Mouse (Mus musculus): ENCODE data around the gene Trim69.

Trim69 gene

GRCm38 (mm10) chr2:122151221-122151620 is 9.3 kb upstream of the Trim69 start:
- in situ Hi-C loops (cut with MboI; ENCODE audit: unreplicated experiment in 2 of 2): loop anchor here (5.0 kb wide), 1 partner anchor 34 kb away; the partner anchor contains the start of gene Spg11 (in 2 of the 2)

GRCm38 (mm10) chr2:122152850-122153249 is 7.7 kb upstream of the Trim69 start:
- in situ Hi-C loops (cut with MboI; ENCODE audit: unreplicated experiment in 2 of 2): loop anchor here (5.0 kb wide), 1 partner anchor 36 kb away; the partner anchor contains the start of gene Spg11 (in 2 of the 2)

- in situ Hi-C loops (cut with MboI; ENCODE audit: unreplicated experiment in 2 of 2): loop anchor here (5.0 kb wide), 1 partner anchor 37 kb away; the partner anchor contains the start of gene Spg11 (in 2 of the 2)
Observed at GRCm38 (mm10) chr2:122153681-122154365, 6.7 kb upstream of the Trim69 start.

DNA sequence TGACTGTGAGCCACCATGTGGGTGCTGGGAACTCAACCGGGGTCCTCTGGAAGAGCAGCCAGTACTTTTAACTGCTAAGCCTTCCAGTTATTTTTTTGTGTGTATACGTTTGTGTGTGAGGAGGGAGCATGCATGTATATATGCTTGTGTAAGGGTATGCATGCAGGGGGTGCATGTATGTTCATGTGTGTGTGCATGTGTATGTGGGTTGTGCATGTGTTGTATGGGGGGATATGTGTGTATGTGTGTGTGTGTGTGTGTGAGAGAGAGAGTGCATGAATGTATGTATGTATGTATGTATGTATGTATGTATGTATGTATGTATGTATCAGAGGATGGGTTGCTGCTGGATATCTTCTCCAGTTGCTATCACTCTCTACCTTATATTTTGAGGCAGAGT is 6.0 kb upstream of the Trim69 start:
- in situ Hi-C loops (cut with MboI; ENCODE audit: unreplicated experiment in 2 of 2): loop anchor here (5.0 kb wide), 1 partner anchor 37 kb away; the partner anchor contains the start of gene Spg11 (in 2 of the 2)

DNA sequence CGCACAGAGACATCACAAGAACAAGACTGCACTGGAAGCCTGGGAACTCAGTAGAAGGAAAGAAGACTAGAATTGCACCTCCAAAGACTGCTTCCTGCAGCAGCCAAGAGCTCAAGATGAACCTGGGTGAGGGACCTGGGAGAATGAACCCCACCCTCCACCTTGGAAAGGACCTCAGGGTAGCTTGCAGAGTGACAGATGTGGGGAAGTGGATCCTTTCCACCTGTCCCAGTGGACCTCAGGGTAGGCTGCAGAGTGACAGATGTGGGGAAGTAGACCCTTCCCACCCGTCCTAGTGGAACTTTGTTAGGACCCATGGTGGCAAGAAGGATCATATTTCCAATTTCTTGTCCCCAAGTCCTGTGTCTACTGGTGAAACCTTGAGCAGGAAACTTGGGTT is 5.2 kb upstream of the Trim69 start:
- in situ Hi-C loops (cut with MboI; ENCODE audit: unreplicated experiment in 2 of 2): no loop called here

DNA sequence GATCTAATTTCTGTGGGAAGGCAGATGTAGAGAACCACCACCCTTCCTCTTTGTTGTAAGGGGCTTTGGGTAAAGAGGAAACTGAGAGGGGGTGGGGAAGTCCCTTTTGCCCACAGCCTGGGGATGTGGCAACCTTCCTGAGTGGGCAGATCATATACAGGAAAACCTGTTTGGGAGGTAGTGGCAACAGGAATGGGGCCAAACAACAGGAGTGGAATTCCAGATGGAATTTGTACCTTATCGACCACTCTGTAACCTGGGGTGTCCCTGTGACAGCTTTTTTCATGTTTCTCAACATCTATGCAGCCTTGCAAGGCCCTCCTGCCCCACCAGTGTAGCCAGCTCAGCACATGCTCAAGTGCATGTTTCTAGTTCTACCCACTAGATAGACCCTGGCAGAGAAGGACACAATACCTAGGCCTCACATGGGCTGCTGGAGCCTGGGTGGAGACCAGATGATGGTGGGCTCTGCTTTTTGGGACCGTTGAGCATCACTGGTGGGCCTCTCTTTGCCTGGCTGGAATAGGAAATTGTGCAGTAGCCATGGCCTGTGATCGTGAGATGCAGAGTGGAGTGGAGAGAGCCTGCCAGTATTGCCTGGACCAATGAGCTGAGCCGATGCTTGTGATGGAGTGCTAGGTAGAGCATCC is 4.3 kb upstream of the Trim69 start:
- in situ Hi-C loops (cut with MboI; ENCODE audit: unreplicated experiment in 2 of 2): no loop called here

DNA sequence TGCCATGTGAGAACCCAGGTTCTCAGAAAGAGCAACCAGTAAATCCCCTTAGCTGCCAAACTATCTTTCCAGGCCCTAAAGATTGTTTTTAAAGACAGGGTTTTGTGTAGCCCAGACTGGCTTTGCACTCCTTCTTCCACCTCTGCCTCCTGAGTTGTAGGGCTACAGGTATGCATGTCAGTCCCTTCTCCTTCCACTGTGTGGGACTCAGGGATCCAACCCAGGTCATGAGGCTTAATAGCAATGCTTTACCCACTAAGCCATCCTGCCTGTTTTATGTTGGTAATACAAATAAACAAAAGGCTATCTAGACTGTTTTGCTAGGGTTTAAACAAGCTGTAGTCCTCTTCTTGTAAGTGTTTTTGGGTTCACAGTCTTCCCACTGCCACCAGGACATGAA is 2.9 kb upstream of the Trim69 start:
- in situ Hi-C loops (cut with MboI; ENCODE audit: unreplicated experiment in 2 of 2): no loop called here

DNA sequence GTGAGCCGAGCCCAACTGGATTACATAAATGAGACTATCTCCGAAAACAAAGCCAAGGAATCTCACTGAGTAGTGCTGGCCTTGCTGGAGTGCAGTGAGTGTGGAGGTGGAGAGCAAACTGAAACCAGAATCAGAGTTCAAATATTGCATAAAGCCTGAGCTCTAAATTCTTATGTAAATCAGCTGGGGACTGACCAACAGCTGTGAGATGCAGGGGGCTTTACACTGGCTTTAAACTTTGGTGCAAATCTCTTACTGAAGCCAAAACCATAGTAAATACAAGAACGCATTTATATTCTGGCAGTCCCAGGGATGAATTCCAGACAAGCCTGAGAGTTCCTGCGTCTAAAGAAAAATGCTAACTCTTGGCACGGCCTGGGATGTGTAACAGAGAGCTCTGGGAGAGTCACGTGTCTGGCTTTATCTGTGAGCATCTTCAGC is 2.1 kb upstream of the Trim69 start:
- in situ Hi-C loops (cut with MboI; ENCODE audit: unreplicated experiment in 2 of 2): no loop called here

DNA sequence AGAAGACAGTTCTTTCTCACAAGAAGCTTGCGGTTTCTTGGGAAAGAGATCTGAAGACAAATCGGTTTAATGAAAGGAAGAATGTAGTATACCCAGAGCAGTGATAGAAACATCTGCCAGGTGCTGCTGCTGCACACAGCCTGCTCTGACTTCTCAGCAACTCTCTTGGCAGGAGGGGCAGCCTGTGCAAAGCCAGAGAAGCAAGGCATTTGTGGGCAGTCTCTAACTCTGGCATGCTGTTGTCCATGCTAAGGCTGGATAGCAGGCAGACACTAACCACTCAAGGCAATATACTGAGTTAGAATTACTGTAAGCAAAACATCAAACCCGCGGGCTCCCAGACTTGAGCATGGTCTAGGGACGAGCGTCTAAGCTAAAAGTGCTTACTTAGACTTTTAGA is 833 bp upstream of the Trim69 start:
- in situ Hi-C loops (cut with MboI; ENCODE audit: unreplicated experiment in 2 of 2): loop anchor here (5.0 kb wide), 1 partner anchor 87 kb away; no protein-coding TSS in a partner anchor

GRCm38 (mm10) chr2:122161542-122161941 is 1.0 kb downstream of the Trim69 start:
- in situ Hi-C loops (cut with MboI; ENCODE audit: unreplicated experiment in 2 of 2): loop anchor here (5.0 kb wide), 1 partner anchor 89 kb away; no protein-coding TSS in a partner anchor

- in situ Hi-C loops (cut with MboI; ENCODE audit: unreplicated experiment in 2 of 2): loop anchor here (5.0 kb wide), 1 partner anchor 90 kb away; no protein-coding TSS in a partner anchor
Observed at GRCm38 (mm10) chr2:122162529-122162928, 2.0 kb downstream of the Trim69 start.

DNA sequence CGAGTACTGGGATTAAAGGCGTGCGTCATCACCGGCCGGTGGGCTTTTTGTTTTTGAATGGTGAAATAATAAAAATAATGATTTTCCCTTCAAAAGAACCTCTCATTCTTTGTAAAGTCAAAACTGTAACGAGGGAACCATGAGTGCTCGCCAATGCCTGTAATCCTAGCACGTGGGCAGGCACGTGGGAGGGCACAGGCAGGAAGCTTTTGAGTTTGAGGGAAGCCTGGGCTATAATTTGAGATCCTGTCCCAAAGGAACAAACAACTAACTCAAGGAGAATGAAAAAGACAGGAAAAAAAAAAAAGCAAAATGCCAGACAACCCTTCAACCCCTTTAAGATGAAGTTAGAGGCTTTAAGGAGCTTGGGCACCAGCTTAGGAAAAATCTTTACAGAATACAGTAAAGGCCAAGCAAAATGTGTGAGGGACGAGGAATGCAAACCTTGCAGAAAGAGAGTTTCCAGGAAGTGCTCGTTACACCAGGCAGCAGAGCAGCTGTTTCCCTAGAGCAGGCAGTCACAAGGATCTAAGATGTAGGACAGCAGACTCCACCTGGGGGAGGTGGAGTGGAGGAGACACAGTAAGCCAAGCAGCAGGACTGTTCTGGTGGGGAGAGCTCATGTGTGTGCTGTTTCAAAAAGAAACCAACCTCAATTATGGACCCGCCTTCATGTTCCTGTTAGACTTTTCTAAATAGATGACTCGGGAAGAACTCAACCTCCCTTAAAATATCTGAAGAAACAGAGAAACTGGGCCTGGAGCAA is 3.1 kb downstream of the Trim69 start:
- in situ Hi-C loops (cut with MboI; ENCODE audit: unreplicated experiment in 2 of 2): loop anchor here (5.0 kb wide), 1 partner anchor 91 kb away; no protein-coding TSS in a partner anchor

- in situ Hi-C loops (cut with MboI; ENCODE audit: unreplicated experiment in 2 of 2): loop anchor here (5.0 kb wide), 1 partner anchor 92 kb away; no protein-coding TSS in a partner anchor
Observed at GRCm38 (mm10) chr2:122164293-122164692, 3.8 kb downstream of the Trim69 start.

DNA sequence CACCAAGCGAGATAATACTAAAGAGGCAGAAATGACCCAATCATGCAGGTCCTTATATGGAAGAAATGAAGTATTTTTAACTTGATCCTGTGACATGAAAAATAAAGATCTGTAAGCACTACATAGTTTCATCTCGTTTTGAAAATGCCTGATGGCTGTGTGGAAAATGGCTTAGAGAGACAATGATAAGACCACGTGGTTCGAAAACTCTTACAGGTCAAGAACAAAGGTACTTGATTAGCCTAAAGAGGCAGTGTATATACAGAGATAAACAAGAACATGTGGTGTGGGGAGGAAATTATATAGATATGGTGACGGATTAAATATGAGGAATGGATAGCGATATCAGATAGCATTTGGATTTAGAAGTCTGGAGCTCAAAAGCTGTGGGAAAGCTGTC is 10.8 kb downstream of the Trim69 start:
- in situ Hi-C loops (cut with MboI; ENCODE audit: unreplicated experiment in 2 of 2): loop anchor here in 1 of 2 experiments (10.0 kb wide), 1 partner anchor 384 kb away; no protein-coding TSS in a partner anchor

GRCm38 (mm10) chr2:122172188-122172587 is 11.7 kb downstream of the Trim69 start:
- in situ Hi-C loops (cut with MboI; ENCODE audit: unreplicated experiment in 2 of 2): loop anchor here in 1 of 2 experiments (10.0 kb wide), 1 partner anchor 383 kb away; no protein-coding TSS in a partner anchor

DNA sequence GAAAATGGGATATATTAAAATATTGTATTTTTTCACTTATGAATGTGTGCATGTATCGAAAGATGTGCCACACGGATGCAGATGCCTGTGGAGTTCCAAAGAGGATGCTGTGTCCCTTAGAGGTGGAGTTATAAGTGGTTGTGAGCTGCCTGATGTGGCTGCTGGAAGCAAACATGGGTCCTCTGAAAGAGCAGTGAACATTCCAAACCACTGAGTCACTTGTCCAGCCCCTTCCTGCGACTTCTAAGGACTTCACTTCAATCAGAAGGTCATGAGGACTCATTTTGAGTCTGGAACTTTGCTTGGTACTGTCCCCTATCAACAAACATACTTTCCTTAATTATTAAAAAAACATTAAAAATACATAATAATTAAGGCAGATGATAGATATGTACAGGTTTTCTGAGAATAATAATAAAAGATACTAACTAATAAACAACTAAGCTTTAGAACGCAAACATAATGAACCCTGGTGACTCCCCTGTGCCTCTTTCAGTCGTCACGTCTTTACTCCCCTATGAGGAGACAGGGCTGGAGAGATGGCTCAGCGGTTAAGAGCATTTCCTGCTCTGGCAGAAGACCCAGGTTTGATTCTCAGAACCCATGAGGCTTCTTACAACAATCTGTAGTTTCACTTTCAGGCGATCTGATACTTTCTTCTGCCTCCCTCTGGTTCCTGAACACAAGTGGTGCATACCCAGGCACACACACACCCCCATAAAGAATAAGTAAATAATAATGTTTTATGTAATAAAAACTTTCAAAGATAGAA is 19.7 kb downstream of the Trim69 start:
- in situ Hi-C loops (cut with MboI; ENCODE audit: unreplicated experiment in 2 of 2): loop anchor here in 1 of 2 experiments (25.0 kb wide), 1 partner anchor 582 kb away; the partner anchor contains the start of gene Sqor

- in situ Hi-C loops (cut with MboI; ENCODE audit: unreplicated experiment in 2 of 2): loop anchor here in 1 of 2 experiments (25.0 kb wide), 1 partner anchor 577 kb away; the partner anchor contains the start of gene Sqor
Observed at GRCm38 (mm10) chr2:122185086-122185485, 24.6 kb downstream of the Trim69 start.

DNA sequence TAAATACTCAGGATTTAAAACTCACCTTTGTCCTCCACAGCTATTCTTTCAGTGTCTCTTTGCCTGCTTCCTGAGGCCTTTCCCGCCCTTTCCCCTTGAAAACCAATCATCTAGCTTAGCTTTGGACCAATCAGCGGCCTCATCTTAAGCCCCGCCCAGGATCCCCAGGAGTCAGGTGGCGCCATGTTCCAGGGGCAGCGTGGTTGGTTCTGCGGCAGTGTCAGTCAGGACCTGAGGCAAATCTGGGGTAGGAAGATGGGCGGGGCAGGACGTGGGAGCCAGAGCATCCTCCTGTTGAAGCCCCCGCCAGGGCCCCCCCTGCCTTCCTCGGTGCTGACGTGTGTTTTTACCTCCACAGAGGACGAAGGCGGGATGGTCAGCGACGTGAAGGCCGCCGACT is 25.6 kb downstream of the Trim69 start, which contains the start of the genes Patl2 and Terb2:
Gene Patl2, minus strand, starts transcription at position 84 of the 400 bp plus-strand sequence.
Gene Terb2, plus strand, starts transcription at position 167 of the 400 bp plus-strand sequence.
- in situ Hi-C loops (cut with MboI; ENCODE audit: unreplicated experiment in 2 of 2): loop anchor here in 1 of 2 experiments (25.0 kb wide), 1 partner anchor 576 kb away; the partner anchor contains the start of gene Sqor

DNA sequence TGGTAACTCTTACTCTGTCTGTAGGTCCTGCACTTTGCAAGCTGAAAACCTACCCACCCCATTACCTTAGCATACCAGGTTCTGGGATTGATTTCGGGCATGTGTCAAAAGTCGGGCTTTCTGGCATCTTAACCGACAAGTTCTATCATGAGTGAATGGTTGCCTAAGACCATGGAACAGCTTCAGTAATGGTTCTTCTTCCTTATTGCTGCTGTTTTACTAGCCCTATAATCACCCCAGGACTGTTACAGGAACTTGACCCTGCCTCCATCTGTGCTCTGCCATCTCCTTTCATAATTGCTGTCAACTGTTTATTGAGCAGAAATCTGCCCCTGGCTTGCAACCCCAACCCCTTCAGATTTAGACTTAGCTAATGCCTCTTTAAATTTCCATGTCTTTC is 26.3 kb downstream of the Trim69 start:
- in situ Hi-C loops (cut with MboI; ENCODE audit: unreplicated experiment in 2 of 2): loop anchor here in 1 of 2 experiments (25.0 kb wide), 1 partner anchor 576 kb away; the partner anchor contains the start of gene Sqor
